Mouse (Mus musculus): ENCODE measurements around the gene D630045J12Rik.
A peak's percentile ranks its signal among the peaks of the same experiment; 100 is the strongest.

The D630045J12Rik gene

GRCm38 (mm10) chr6:38129883-38130282 is 123.9 kb downstream of the D630045J12Rik start:
- DNase-seq, result no peak

GRCm38 (mm10) chr6:38128115-38128514 is 125.7 kb downstream of the D630045J12Rik start:
- DNase-seq, result no peak

GRCm38 (mm10) chr6:38125462-38125861 is 128.3 kb downstream of the D630045J12Rik start:
- DNase-seq, result no peak

- no peak for DNase-seq
Measured at GRCm38 (mm10) chr6:38124882-38125281, 128.9 kb downstream of the D630045J12Rik start.

- DNase-seq, result no peak
Measured at GRCm38 (mm10) chr6:38124207-38124835, 129.5 kb downstream of the D630045J12Rik start, which contains the start of gene Atp6v0a4. Atp6v0a4 (minus strand) TSS chr6:38124586.

- DNase-seq, result no peak
Measured at GRCm38 (mm10) chr6:38123471-38124206, 130.2 kb downstream of the D630045J12Rik start.

- peak; percentile 26 to 50 for DNase-seq
Measured at GRCm38 (mm10) chr6:38122791-38123190, 131.0 kb downstream of the D630045J12Rik start.

GRCm38 (mm10) chr6:38121843-38122242 is 132.0 kb downstream of the D630045J12Rik start:
- no peak for DNase-seq

GRCm38 (mm10) chr6:38120681-38121371 is 133.0 kb downstream of the D630045J12Rik start:
- peak; percentile 64 to 74 for DNase-seq

- no peak for DNase-seq
Measured at GRCm38 (mm10) chr6:38118341-38118740, 135.5 kb downstream of the D630045J12Rik start.

GRCm38 (mm10) chr6:38116107-38116770 is 137.6 kb downstream of the D630045J12Rik start:
- no peak for DNase-seq

GRCm38 (mm10) chr6:38110859-38111258 is 142.9 kb downstream of the D630045J12Rik start:
- peak in 1 of 2 experiments; percentile 50 for DNase-seq

- no peak for DNase-seq
Measured at GRCm38 (mm10) chr6:38109871-38110270, 143.9 kb downstream of the D630045J12Rik start.

- DNase-seq, result peak in 1 of 2 experiments; percentile 48
Measured at GRCm38 (mm10) chr6:38109160-38109795, 144.5 kb downstream of the D630045J12Rik start, which contains the start of gene Tmem213. Tmem213 (plus strand) TSS chr6:38109255.

GRCm38 (mm10) chr6:38108449-38108848 is 145.4 kb downstream of the D630045J12Rik start:
- DNase-seq, result no peak

- DNase-seq, result no peak
Measured at GRCm38 (mm10) chr6:38105924-38106323, 147.9 kb downstream of the D630045J12Rik start.

GRCm38 (mm10) chr6:38103775-38104174 is 150.0 kb downstream of the D630045J12Rik start:
- no peak for DNase-seq

GRCm38 (mm10) chr6:38102216-38102795 is 151.5 kb downstream of the D630045J12Rik start:
- DNase-seq, result no peak

GRCm38 (mm10) chr6:38096961-38097370 is 156.8 kb downstream of the D630045J12Rik start:
- DNase-seq, result peak; percentile 53 to 81

GRCm38 (mm10) chr6:38094701-38095100 is 159.1 kb downstream of the D630045J12Rik start:
- DNase-seq, result no peak

GRCm38 (mm10) chr6:38092539-38092938 is 161.3 kb downstream of the D630045J12Rik start:
- DNase-seq, result no peak

All from lung, postnatal 4 days (tissue).